Mouse (Mus musculus) liver, embryonic 14.5 days (tissue): Measurements from ENCODE around the gene Ttc39a.

ENCODE experiments used
- CTCF ChIP-seq: IDR thresholded peaks from 2 replicates; pipeline ENCODE4 v1.5.1; 2016; ENCODE audit warnings: antibody characterized with exemption, low read depth, control low read depth
- EP300 ChIP-seq: IDR thresholded peaks from 2 replicates; pipeline ENCODE4 v1.6.1; 2016; ENCODE audit warnings: antibody characterized with exemption, low read depth

DNA sequence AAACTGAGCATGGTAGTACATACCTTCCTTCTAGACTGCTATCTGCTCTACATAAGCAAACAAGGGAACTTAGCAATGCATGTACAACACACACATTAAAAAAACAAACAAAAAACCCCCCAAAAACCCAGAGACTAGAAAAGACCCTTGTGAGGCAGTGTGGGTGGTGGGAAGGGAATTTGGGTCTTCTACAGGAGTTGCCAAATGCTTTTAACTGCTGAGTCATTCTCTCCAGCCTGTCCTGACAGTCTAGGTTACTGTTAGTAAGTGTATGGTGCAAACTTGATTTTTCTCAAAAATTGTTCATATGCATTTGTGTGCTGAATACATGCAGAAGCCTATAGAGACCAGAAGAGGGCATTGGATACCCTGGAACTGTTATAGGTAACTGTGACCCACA lies 65.2 kb downstream of the Ttc39a start:
- TF ChIP-seq CTCF (no peak), EP300 (no peak)
